Mouse (Mus musculus) cerebellum, adult 2 months (tissue): ENCODE measurements around the gene Reck.

ENCODE experiments used
- CTCF ChIP-seq: fragments of 200-500 bp; IDR thresholded peaks from 2 replicates; pipeline ENCODE4 v1.5.1; 2011; ENCODE audit warnings: low read depth, mild to moderate bottlenecking, control low read depth, low read length, moderate library complexity, borderline replicate concordance; ENCODE audit not compliant: insufficient read depth
- POLR2A ChIP-seq: fragments of 200-500 bp; IDR thresholded peaks from 2 replicates; pipeline ENCODE4 v1.6.1; 2011; ENCODE audit warnings: low read length, control low read depth, borderline replicate concordance; ENCODE audit not compliant: insufficient read depth

GRCm38 (mm10) chr4:43840101-43840500 lies 35.2 kb upstream of the Reck start, which contains the start of gene Olfr157:
- TF ChIP-seq CTCF (no peak), POLR2A (no peak)
